Mouse (Mus musculus) embryonic facial prominence, embryonic 13.5 days (tissue): ENCODE results near the gene Slc35c1. TPM values are rescaled to one million over a fixed set of nuclear protein-coding genes. Genes with fewer than 3 reads are reported as not detected.
"Not testable (repeated sequence)": the region's sequence is repeated elsewhere in the genome, so short reads cannot be mapped to it uniquely, and the experiment has no call there.

Experiments
- ATAC-seq: fragments of 200-750 bp; cut with Nextera tagmentation; 2 replicates; pipeline ENCODE4 v1.8.0; 2017; ENCODE audit warnings: low read depth; ENCODE audit not compliant: insufficient number of reproducible peaks, insufficient read depth, low FRiP score, low TSS enrichment
- H3K27ac ChIP-seq: fragments of 300-500 bp; sonication (generic); 2 replicates; pipeline ENCODE4 v1.5.1; 2015; ENCODE audit warnings: moderate library complexity, mild to moderate bottlenecking, inconsistent platforms
- H3K27me3 ChIP-seq: fragments of 300-500 bp; sonication (generic); 2 replicates; pipeline ENCODE4 v1.6.1; 2015; ENCODE audit warnings: mild to moderate bottlenecking, inconsistent platforms
- H3K36me3 ChIP-seq: fragments of 300-500 bp; sonication (generic); 2 replicates; pipeline ENCODE4 v1.6.1; 2015; ENCODE audit warnings: mild to moderate bottlenecking, inconsistent platforms
- H3K4me1 ChIP-seq: fragments of 300-500 bp; sonication (generic); 2 replicates; pipeline ENCODE4 v1.6.1; 2015; ENCODE audit warnings: inconsistent platforms
- H3K4me2 ChIP-seq: fragments of 300-500 bp; sonication (generic); 2 replicates; pipeline ENCODE4 v1.6.1; 2015; ENCODE audit warnings: moderate library complexity, mild to moderate bottlenecking, inconsistent platforms
- H3K4me3 ChIP-seq: fragments of 300-500 bp; sonication (generic); 2 replicates; pipeline ENCODE4 v1.5.1; 2015; ENCODE audit warnings: mild to moderate bottlenecking, inconsistent platforms
- H3K9ac ChIP-seq: fragments of 300-500 bp; sonication (generic); 2 replicates; pipeline ENCODE4 v1.6.1; 2015; ENCODE audit warnings: mild to moderate bottlenecking, inconsistent platforms
- H3K9me3 ChIP-seq: fragments of 300-500 bp; sonication (generic); 2 replicates; pipeline ENCODE4 v1.6.1; 2016; ENCODE audit warnings: inconsistent platforms
- WGBS: fragments of 180-500 bp; shearing (Covaris S2); methylation state at CpG from one replicate; pipeline ENCODE4 v1.1.7; 2015; ENCODE audit warnings: mixed read lengths; 5-methylcytosine and 5-hydroxymethylcytosine counted together
- polyA plus RNA-seq: library from polyadenylated mRNA; unstranded; fragments of >200 nt; fragmentation: Nextera tagmentation; extraction: Ambion mirVana; gene quantifications from 2 replicates; pipeline ENCODE4 v1.2.1, GENCODE M21; 2015

The Slc35c1 gene
- polyA plus RNA-seq, 1 experiment from 2014 or later, result 10.0 TPM

DNA sequence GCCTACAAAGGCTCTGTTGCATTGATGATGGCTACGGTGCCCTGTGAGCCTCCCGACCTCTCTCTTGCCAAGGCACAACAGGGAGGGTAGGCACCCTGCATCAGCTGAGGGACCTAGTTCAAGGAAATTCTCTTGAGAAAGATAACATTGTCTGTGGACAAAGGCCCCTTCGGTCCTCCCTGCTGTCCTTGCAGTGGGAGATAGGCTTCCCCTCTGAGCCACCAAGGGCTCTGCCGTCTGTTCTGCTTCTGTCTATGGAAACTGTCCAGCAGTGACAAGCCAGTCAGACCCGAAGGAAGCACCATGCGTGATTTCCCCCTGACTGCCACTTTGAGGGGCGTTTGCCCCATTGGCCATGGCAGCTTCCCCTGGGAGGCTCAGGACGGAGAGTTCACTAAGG is 27.5 kb upstream of the Slc35c1 start:
- 75% methylated on average over 8 of the region's 8 CpGs for WGBS
- Histone ChIP-seq H3K27me3 (peaks cover 45% of the 10 kb centered on the region), H3K4me1 (peaks cover 24% of the 10 kb centered on the region)

DNA sequence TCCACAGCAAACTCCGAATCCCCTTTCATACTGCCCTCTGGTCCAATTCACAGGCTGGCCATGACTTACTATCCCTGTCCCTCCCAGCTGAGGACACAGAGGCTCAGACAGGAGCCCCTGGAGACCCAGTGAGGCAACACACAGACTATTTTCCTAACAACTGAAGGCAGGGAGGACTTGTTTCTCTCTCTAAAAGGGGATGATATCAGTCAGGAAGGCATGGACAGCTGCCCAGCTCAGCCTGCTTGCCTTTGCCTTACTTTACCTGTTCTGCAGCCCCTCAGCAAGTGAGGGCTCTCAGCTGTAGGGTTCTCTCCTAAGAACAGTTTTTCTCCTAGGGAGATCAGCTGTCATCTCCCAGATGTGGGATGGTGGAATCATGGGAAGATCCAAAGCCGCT is 26.6 kb upstream of the Slc35c1 start:
- Histone ChIP-seq H3K9me3 (no peaks in the 10 kb centered on the region), H3K4me1 (peaks cover 21% of the 10 kb centered on the region), H3K36me3 (no peaks in the 10 kb centered on the region), H3K4me2 (no peak overlapping the region), H3K4me3 (no peak overlapping the region), H3K9ac (no peak overlapping the region), H3K27me3 (peaks cover 46% of the 10 kb centered on the region), H3K27ac (no peak overlapping the region)
- 51% methylated on average over 2 of the region's 2 CpGs for WGBS
- ATAC-seq, result no peak

More for the DNA sequence above, 27.5 kb upstream of the Slc35c1 start:
- Histone ChIP-seq H3K36me3 (no peaks in the 10 kb centered on the region), H3K4me2 (no peak overlapping the region), H3K9ac (no peak overlapping the region), H3K4me3 (no peak overlapping the region), H3K9me3 (no peaks in the 10 kb centered on the region), H3K27ac (no peak overlapping the region)
- no peak for ATAC-seq

DNA sequence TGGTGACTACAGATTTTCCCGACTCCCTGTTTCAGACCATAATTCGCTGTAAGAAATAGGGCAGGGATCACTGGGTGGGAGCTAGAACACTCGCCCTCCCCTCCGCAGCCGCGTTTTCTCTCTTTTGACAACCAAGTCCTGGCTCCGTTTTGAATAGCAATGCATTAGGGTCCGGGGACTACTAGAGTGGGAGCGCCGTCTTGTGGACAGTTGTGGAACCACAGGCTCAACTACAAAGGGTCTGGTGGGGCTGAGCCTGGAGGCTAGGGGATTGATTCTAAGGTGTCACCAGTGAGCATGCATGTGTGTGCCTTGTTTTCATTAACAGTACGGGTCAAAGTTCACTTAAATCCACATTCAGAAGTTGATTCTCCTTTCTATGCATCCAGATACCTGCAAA is 26.1 kb upstream of the Slc35c1 start:
- WGBS, result 1% methylated on average over 11 of the region's 11 CpGs
- H3K27ac ChIP-seq, result no peak overlapping the region
- peak overlapping the region; percentile 21; the same call in 1 of the 2 replicates for H3K4me3 ChIP-seq
- H3K9me3 ChIP-seq, result no peaks in the 10 kb centered on the region
- H3K4me1 ChIP-seq, result peaks cover 16% of the 10 kb centered on the region
- ATAC-seq, result no peak
- peak overlapping the region; percentile 52 for H3K4me2 ChIP-seq
- H3K36me3 ChIP-seq, result no peaks in the 10 kb centered on the region
- H3K27me3 ChIP-seq, result peaks cover 46% of the 10 kb centered on the region
- H3K9ac ChIP-seq, result no peak overlapping the region

DNA sequence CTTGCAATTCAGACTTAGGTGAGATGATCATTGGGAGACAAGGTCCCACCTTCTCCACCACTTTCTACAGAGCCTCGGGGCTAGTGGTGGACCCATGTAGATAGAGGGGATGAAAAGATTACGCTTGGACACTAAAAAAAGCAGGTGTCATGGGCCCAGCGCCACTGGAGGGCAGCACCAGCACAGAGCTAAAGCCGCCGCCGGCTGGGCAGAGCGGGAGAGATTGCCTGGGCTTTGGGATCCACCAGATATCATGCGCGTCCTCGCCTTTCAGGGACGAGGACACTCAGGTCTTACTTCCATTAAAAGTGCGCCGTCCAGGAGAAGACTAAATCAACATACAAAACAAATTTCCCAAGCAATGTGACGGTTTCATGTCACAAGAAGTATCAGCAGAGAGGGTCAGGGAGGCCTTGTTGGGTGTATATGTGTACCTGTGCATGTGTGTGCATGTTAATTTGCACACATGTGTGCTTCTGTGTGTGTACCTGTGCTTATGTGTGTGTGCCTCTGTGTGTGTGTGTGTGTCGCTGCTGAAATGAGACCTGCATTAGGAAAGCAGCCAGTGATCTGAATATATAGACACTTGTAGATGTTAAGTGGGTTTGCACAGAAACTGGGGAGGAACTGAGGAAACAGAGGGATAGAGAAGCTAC is 25.4 kb upstream of the Slc35c1 start:
- H3K4me2 ChIP-seq, result peak overlapping the region; percentile 52
- H3K27me3 ChIP-seq, result peaks cover 46% of the 10 kb centered on the region
- 6% methylated on average over 15 of the region's 15 CpGs for WGBS
- H3K27ac ChIP-seq, result no peak overlapping the region
- H3K4me1 ChIP-seq, result peaks cover 15% of the 10 kb centered on the region
- ATAC-seq, result no peak
- no peaks in the 10 kb centered on the region for H3K36me3 ChIP-seq
- no peaks in the 10 kb centered on the region for H3K9me3 ChIP-seq
- no peak overlapping the region for H3K9ac ChIP-seq
- no peak overlapping the region for H3K4me3 ChIP-seq

DNA sequence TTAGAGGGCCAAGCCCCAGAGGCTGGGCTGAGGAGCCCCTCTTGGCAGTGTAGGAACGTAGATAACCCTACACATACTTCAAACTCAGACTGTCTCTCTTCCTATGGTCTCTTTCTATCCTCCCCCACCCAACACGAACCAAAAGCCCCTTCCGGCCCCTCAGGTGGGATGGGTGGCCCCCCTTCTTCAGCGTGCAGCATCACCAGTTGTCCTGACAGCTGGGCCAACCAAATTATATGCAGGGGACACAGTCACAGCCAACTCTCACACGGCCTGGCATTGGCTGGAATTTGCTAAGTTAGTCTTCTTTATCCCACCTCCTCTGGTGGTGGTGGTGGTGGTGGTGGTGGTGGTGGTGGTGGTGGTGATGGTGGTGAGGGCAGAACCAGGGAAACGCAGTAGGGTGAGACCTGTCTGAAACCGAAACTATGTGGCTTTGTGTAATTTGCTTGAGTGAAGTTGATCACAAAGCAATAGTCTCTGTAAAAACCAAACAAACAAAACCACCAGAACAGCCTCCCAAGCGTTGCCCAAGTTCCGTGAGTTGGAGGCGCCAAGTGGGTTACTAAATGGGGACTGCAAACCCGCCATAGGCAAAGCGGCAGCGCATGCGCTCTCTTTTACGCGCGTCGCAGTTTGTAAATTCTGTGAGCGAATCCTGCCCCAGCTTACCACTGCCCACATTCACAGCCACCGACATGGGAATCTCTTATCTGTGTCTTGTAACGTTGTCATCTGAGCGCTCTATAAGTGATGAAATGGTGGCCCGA is 24.1 kb upstream of the Slc35c1 start:
- Histone ChIP-seq H3K27ac (no peak overlapping the region), H3K4me1 (peaks cover 15% of the 10 kb centered on the region), H3K9ac (no peak overlapping the region), H3K27me3 (peaks cover 46% of the 10 kb centered on the region), H3K4me2 (peak overlapping the region; percentile 49), H3K4me3 (peak overlapping the region; percentile 21), H3K36me3 (no peaks in the 10 kb centered on the region), H3K9me3 (no peaks in the 10 kb centered on the region)
- no peak for ATAC-seq
- 27% methylated on average over 23 of the region's 23 CpGs for WGBS

DNA sequence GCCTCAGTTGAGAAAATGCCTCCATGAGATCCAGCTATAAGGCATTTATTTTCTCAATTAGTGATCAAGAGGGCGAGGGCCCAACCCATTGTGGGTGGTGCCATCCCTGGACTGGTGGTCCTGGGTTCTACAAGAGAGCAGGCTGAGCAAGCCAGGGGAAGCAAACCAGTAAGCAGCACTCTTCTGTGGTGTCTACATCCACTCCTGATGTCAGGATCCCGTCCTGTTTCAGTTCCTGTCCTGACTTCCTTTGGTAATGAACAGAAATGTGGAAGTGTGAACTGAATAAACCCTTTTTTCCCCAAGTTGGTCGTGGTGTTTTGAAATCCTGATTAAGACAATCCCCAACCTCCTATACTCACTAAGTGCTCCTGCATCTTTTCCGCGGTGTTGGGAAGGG is 23.2 kb upstream of the Slc35c1 start:
- Histone ChIP-seq H3K27me3 (peaks cover 46% of the 10 kb centered on the region), H3K36me3 (no peaks in the 10 kb centered on the region), H3K4me1 (peaks cover 15% of the 10 kb centered on the region), H3K9ac (no peak overlapping the region), H3K4me3 (no peak overlapping the region), H3K27ac (no peak overlapping the region), H3K4me2 (no peak overlapping the region), H3K9me3 (no peaks in the 10 kb centered on the region)
- 46% methylated on average over 5 of the region's 5 CpGs for WGBS
- no peak for ATAC-seq

DNA sequence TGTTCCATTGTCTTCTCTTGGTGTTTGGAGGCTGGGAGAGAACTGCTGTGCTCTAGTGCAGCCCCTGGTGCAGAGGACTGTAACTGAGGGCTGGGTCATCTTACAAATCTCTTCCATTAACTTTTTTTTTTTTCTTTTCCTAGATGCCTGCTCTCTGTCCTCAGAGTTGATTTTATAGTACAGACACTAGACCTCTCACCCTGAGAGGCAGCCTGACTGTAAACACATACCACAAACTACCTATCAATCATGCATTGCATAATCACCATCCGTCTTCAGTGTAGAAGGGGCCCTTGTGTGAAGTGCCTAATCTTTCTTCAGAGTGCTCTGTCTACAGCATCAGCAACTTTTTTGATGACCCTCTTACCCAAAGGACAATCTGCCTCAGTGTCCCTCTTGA is 22.2 kb upstream of the Slc35c1 start:
- H3K27ac ChIP-seq, result no peak overlapping the region
- 48% methylated on average over 1 of the region's 1 CpGs for WGBS
- no peaks in the 10 kb centered on the region for H3K36me3 ChIP-seq
- H3K9me3 ChIP-seq, result no peaks in the 10 kb centered on the region
- peaks cover 15% of the 10 kb centered on the region for H3K4me1 ChIP-seq
- H3K4me3 ChIP-seq, result no peak overlapping the region
- peaks cover 40% of the 10 kb centered on the region for H3K27me3 ChIP-seq
- no peak for ATAC-seq
- H3K9ac ChIP-seq, result no peak overlapping the region
- no peak overlapping the region for H3K4me2 ChIP-seq

DNA sequence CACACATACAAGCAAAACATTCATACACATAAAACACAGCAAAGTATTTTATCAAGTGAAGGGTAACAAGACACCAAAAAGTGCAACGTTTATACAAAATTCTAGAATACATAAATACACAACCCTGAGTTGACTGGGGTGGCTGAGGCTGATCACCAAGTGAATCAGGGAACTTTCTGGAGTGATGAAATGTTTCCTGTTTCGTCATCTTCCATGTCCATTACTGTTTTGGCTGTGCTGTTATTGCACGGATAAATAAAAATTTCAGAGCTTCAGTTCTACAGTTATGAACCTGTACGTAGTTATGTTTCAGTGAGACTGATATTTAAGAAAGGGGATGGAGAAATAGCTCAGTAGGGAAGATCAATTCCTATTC is 18.0 kb upstream of the Slc35c1 start:
- no peak overlapping the region for H3K4me2 ChIP-seq
- WGBS, result 87% methylated on average over 4 of the region's 4 CpGs
- H3K4me3 ChIP-seq, result no peak overlapping the region
- no peaks in the 10 kb centered on the region for H3K36me3 ChIP-seq
- ATAC-seq, result no peak
- H3K27ac ChIP-seq, result no peak overlapping the region
- no peaks in the 10 kb centered on the region for H3K4me1 ChIP-seq
- peaks cover 6% of the 10 kb centered on the region for H3K27me3 ChIP-seq
- no peaks in the 10 kb centered on the region for H3K9me3 ChIP-seq
- H3K9ac ChIP-seq, result no peak overlapping the region

DNA sequence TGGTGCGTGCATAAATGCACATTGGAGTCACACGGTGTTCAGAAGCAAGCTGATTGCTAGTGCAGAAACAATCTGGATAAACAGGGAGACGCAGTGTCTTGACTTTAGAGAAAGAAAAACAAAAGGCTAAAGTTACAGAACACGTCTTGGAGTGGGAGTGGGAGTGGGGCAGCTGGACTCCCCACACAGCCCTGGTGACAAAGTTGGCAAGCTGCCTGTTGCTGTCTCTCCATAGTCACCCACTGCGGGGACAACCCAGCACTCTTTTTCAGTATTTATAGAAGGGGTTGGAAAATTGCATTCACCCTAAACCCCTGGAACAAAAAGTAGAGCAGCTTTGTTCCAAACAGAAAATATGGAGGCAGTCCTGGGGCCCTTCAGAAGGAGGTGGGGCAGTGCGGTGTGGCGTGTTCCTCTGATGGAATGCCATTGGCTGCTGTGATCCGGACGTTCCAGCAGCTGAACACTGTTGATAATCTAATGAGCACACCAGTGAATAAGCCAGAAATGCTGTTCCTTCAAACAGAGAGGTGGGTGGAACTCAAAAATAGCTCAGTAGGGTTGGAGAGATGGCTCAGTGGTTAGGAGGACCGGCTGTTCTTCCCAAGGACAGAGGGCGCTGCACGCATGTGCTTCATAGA is 17.5 kb upstream of the Slc35c1 start:
- Histone ChIP-seq H3K36me3 (no peaks in the 10 kb centered on the region), H3K9ac (no peak overlapping the region)
- 0 out of 2 replicates have a peak, but pooled peaks have one; percentile 37 for ATAC-seq

DNA sequence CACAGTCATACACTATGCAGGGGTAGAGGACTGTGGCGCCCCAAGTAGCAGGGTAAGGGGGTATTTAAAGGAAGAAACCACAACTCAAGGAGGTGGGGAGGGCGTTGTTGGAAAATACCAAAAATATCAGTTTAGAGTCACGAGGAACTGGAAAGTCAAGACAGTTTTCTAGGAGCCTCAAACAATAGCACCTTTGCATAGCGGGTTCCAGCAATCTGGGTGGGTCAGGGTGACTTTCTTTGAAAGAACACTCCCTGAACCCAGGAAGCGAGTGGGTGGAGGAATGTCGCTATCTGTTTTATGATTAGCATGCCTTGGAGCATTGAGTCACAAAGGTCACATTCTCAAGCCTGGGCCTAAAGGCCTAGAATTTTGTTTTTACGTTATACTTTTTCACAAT is 16.2 kb upstream of the Slc35c1 start:
- not testable (repeated sequence) for H3K36me3 ChIP-seq, H3K4me1 ChIP-seq, H3K27me3 ChIP-seq, H3K27ac ChIP-seq, H3K9me3 ChIP-seq, H3K9ac ChIP-seq, ATAC-seq, H3K4me2 ChIP-seq, H3K4me3 ChIP-seq
- WGBS, result 75% methylated on average over 7 of the region's 7 CpGs

More for the DNA sequence above, 17.5 kb upstream of the Slc35c1 start:
- Histone ChIP-seq H3K9me3 (no peaks in the 10 kb centered on the region), H3K27me3 (peaks cover 1% of the 10 kb centered on the region), H3K27ac (0 out of 2 replicates have a peak overlapping the region, but pooled peaks have one; percentile 2), H3K4me3 (no peak overlapping the region), H3K4me2 (no peak overlapping the region), H3K4me1 (no peaks in the 10 kb centered on the region)
- WGBS, result 70% methylated on average over 12 of the region's 12 CpGs

DNA sequence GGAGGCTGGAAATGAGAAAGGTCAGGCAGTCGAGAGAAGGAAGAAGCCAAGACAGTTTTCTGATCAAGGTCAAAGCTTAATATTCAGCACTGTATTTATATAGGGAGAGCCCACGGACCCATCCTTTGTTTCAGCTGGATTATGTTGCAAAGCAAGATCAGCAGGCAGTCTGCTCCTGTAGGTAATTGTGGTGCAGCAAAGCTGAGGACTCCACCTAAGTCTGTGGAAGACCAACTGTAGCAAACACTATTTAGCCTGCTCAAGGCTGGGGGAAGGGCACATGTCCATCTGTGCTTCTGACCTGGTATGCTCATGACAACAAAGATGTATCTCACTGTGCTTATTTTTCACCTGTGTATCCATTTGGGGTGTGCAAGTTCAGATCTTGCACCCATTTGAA is 15.4 kb upstream of the Slc35c1 start:
- H3K36me3 ChIP-seq, result no peaks in the 10 kb centered on the region
- no peaks in the 10 kb centered on the region for H3K9me3 ChIP-seq
- no peak overlapping the region for H3K4me2 ChIP-seq
- H3K27ac ChIP-seq, result no peak overlapping the region
- H3K27me3 ChIP-seq, result no peaks in the 10 kb centered on the region
- no peak for ATAC-seq
- WGBS, result 61% methylated on average over 2 of the region's 2 CpGs
- H3K4me3 ChIP-seq, result no peak overlapping the region
- H3K4me1 ChIP-seq, result no peaks in the 10 kb centered on the region
- H3K9ac ChIP-seq, result no peak overlapping the region

DNA sequence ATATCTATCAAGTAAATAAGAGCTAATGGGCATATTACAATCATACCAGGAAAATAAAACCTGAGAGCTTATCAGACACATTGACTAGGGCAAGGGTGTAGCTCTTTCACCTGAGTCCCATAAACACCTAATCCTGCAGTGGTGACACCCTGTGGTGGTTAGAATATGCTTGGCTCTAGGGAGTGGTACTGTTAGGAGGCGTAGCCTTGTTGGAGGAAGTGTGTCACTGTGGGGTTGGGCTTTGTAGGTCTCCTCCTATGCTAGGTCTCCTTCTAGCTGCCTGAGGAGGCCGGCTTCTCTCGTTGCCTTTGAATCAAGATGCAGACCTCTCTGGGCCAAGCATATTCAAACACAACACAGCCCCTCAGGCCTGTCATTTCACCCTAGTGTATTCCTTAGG is 14.6 kb upstream of the Slc35c1 start:
- no peak overlapping the region for H3K4me3 ChIP-seq
- H3K27me3 ChIP-seq, result no peaks in the 10 kb centered on the region
- H3K36me3 ChIP-seq, result no peaks in the 10 kb centered on the region
- no peak overlapping the region for H3K4me2 ChIP-seq
- no peaks in the 10 kb centered on the region for H3K9me3 ChIP-seq
- no peak overlapping the region for H3K9ac ChIP-seq
- H3K27ac ChIP-seq, result no peak overlapping the region
- H3K4me1 ChIP-seq, result no peaks in the 10 kb centered on the region
- ATAC-seq, result no peak
- 77% methylated on average over 3 of the region's 3 CpGs for WGBS
